Mouse (Mus musculus): ENCODE data around the gene Gm10271.

Gene Gm10271

DNA sequence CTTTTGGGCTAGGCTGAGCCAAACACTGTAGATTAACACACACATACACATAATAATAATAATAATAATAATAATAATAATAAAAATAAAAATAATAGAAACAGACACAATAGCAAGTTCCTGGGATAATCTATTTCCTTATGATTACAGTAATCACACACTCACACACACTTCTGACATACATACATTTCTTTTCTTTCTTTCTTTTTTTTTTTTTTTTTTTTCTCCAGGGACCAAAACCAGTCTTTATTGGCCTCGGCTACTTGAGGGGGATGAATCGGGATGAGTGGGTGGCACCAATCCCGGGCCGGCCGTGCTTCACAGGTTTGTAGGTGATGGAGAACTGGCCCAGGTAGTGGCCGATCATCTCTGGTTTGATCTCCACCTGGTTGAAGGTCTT lies at the start of gene Gm10271:
Gene Gm10271, minus strand, starts transcription at position 101 of the 400 bp plus-strand sequence.
- no peak for DNase-seq (ENCODE audit: low spot score)

DNA sequence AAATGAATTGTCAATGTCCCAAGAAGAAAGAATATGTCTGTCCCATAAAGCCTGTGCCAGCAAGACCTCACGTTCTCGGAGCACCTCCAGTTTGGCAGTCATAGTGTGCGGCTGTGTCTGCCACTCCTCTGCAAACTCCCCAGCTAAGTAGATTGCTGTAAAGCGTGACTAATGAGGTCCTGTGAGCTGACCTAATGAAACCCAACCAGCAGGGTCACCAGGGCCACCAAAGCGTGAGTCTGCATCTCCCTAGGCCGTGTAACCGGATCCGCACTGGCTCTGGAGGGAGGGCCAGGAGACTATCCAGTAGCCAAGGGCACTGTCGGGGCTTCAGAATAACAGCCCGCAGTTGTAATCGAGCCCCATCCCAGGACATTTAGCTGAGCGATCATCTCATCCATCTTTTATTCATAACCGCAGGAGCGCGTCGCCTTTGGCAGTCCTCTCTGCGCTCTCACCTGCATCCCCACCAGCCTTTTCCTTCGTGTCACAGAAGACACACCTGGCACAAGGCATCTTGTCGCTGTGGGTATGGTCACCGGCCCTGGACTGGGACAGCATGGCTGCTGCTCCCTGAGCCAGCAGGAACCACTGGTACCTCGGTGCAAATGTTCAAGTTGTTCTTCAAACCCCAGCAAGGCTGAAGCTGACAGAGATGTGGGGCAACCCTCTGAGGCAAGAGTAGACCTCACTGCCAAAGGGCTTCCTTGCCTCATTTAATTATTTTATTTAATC lies 48.8 kb upstream of the Gm10271 start:
- DNase-seq (ENCODE audit: low spot score), result peak; percentile 67

DNA sequence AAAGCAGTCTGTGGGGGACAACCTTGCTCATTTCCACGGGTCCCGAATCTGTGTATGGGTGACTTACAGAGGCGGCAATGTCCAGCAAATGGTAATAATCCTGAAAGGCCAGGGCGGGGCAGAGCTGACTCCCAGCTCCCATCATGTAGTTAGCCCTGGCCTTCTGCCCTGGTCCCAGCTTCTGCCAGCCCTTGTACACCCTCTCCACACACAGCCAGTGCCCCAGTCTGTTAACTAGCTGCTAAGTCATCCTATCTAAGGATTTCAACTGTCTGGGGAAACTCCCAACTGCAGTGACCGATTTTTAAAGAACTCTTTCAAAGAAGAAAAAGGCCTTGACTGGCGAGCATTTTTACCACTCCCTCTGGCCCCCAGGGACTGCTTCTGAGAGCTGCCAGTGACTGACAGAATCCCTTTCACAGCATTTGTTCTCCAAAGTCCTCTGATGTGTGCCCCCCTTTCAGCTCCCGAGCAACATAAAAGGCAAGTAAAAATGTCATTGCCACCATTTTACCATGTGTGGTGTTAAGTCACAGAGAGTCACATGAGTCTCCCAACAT lies 46.0 kb upstream of the Gm10271 start:
- no peak for DNase-seq (ENCODE audit: low spot score)

DNA sequence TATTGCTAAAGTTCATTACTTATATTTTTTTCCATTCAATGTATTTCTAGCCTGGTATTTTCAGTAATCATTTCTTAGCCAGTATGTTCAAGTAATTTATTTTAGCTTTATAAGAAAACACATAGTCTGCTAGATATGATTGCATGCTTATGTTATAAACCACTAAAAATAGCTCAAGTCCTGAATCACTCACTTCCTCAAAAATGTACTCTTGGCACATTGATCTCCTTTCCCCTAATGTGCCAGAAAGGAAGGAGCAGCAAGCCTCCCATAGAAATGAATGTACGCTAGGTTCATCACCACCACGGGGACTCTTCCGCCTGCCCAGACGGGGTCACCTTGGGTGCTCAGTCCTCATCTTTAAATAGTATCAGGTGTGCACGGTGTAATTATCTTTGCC lies 42.2 kb upstream of the Gm10271 start:
- DNase-seq (ENCODE audit: low spot score), result no peak

DNA sequence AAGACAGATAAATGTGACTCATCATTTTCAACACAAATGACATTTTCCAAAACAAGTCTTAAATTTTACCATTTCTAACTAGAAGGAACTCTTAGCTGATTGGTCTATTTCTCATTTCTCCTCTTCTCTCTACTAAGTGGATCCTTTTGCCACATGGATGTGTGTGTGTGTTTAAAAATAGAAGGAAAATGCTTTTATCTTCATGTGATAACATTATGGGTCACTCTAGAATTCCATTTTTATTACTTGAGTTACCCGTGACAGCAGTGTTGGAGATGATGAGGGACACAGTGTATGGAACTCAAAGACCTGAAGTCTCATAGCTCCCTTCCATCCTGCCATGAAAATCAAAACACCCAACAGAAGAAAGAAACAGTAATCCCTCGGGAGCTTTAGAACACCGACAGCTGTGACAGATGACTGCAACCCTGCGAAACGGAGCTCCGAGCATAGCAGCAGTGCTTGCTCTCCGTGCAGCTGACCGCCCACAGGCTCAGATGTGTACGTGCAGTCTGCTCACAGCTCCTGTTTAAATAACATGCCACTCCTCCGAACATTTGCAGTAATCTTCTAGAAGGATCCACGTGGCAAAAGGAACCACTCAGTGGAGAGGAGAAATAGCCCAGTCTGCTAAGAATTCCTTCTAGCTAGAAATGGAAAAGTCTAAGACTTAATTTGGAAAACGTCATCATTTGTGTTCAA lies 41.4 kb upstream of the Gm10271 start:
- peak; percentile 65 for DNase-seq (ENCODE audit: low spot score)

DNA sequence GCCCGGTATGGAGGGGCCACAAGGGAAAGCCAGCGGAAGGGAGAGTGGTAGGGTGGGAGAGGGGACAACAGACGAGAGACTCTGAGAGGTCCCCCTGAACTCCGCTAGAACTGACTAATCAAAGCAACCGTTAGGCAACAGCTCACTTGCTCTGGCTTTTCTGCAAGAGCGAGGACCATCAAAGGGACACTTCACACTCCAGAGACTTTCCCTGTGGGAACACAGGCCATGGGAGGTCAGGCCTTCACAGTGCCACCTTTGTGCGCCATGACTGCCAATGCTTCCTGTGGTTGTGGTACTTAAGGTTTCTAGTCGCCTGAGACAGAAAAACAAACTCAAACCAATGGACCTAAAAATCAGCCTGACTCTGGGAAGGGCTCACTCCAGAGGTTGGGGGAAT lies 38.6 kb upstream of the Gm10271 start:
- no peak for DNase-seq (ENCODE audit: low spot score)

DNA sequence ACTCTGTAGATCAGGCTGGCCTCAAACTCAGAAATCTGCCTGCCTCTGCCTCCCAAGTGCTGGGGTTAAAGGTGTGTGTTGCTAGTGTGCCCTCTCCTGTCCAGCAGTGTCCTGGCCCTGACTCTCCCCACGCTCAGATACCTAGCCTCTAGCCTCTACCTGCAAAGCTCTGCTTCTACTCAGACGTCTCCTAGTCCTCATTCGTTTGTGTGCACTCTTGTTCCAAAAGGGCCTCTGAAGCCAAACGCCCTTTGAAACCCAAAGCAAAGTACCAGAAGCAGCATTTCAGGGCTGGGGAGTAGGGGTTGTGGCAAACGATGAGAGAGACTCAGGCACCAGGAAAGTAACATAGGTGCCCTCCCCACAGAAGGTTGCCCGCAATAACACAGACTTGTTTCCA lies 37.3 kb upstream of the Gm10271 start:
- no peak for DNase-seq (ENCODE audit: low spot score)

DNA sequence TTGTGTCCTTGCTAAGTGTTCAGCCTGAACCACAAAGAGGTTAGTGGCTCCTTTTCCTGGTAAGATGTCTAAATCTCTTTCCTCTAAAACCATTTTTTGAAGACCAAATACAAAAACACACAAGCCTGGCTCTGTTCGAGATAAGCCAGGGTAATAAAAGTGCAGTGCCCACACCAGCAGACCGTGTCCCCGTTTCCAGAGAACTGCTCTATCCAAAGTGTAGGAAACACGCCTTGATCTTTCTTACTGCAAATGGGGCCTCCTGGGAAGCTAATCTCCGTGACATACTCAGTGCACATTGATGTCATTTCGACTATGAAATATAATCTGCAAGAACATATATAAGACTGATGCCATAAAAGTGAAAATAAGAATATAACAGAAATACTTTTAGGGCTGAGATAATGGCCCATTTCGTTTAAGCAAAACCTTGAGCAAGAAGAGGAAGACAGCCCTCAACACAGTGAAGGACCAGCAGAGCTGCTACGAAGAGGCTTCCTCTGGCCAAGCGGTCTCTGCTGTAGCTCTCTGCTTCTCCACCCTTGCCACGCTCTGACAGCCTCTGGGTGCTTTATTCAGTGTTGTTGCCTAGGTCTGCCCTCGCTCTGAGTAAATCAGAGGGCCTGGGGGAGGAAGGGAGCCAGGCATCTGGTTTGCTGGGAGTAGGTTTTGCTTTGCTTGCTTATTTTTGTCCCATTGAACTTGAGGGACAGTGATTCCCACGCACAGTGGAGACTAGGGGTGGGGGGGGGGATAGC lies 33.5 kb upstream of the Gm10271 start:
- no peak for DNase-seq (ENCODE audit: low spot score)

DNA sequence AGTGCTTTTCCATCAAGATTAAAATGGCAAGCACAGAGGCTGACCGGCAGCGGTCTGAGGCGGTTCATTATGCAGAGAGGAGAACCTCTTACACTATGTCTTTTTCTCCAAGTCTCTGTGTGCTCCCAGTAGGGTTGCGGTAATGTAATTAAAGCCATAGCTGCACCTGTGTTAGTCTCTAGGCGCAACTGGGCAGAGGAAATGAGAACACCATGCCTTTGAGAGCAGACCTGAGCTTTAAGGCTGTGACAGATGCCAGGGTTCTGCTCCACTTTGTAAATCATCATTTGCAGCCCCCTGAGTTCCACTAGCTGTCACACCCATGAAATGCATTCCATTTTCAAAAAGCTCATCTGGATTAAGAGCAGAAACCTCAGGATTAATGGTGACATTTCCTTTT lies 32.3 kb upstream of the Gm10271 start:
- DNase-seq (ENCODE audit: low spot score), result no peak

DNA sequence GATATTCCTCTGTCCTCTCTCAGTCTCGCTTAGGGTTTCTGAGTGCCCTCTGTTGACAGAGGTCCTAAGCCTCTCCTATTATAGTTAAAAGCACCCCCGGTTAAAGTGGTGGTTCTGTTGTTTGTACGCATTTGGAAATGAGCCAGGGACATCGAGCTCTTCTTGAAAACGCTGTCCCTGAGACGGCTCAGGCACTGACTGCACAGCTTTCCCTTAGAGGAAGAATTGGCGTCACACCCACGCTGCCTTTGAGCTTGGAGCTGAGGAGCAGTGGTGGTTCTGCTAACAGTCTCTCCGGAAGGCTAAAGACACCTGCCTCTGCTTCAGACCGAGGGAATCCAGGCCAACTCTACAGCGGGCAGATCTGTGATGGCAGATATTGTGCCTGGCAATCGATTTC lies 28.6 kb upstream of the Gm10271 start:
- no peak for DNase-seq (ENCODE audit: low spot score)

DNA sequence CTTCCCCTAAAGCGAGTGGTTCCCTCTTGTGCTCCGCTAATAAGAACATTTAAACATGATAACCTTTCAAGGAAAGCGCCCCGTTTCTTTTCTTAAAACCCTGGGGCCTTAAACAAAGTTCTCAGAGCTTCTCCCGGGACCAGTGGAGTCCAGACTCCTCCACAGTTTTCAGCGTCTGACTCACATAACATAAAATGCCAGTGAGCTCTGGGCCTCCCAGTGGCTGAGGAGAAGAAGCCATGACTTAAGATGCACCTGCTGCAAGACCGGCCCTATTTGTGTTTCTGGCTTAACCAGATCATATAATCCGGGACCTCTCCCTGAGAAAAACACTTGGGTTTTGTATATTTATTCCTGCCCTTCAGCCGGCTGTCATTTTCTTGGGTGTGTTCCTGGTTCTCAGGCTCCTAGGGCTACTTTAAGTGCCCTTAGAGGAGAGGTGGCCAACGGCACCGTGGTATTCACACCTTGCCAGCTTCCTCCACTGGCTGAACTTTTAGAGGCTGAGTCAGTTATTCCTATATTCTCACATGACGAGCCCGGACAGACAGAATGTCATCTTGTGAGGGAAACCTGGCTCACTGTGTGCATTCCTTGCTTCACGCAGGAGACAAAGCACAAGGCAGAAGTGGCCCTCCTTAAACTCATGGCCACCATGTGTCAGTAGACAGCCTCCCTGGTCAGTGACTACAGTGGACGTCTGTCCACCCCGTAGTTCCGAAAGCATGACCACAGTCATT lies 26.5 kb upstream of the Gm10271 start:
- DNase-seq (ENCODE audit: low spot score), result no peak

DNA sequence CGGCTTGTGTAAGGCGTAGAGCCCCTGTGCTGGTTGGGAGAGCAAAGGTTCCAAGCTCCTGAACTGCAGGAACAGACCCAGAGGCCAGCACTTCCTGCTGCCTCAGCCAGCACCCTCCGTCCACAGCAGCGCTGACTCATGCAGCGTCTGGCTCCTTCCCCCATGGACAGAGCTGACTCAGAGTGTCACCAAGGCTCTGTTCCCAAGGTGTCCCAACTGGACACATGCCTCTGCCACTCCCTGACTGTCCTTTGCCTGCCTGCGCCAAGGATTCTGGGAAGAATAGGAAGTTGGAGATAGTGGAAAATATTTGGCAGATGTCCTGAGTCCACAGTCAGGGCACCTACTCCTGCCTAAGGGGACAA lies 23.8 kb upstream of the Gm10271 start:
- no peak for DNase-seq (ENCODE audit: low spot score)

DNA sequence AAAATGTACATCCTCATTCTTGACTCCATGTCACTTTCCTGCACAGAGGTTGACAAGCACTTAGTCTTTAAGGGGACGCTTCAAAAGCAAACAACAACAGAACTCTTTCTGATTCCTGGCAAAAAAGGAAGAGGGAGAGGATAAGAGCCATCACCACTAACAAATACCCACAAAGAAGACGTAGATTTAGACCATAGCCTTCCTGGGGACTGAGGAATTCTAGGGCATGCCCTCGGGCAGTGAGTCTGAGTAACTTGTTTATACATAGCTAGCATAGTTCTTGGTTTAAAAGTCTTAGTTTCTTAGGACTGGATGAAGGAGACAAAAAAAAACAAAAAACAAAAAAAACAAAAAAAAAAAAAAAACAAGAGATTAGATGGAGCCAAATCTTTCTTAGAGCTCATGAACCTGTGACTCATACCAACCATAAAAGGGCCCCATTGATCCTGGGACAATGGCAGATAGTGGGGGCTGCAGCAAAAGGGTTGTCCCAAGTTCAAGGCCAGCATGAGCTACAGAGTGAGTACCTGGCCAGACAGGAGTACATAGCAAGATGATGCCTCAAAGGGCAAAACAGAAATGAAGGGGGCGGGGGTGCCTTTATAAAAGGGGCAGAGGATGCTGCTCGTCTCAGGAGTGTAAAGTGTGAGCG lies 23.3 kb upstream of the Gm10271 start:
- DNase-seq (ENCODE audit: low spot score), result no peak

DNA sequence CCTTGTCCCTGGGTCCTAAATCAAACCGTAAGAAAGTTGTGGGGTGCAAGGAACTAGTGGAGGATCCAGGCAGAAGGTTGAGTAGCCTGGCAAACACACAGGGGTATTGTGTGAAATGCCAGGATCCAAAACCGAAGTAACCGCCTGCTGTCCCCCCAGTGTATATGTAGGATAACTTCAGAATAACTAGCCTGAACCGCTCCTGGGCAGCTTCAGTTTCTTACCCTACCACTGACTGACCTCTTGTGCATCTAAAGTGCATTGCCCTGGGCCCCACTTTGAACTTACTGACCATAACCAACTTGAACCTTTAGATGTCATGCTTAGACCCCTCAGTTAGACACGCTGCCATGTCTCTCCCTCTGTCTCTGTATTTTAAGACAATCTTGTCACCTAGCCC lies 22.8 kb upstream of the Gm10271 start:
- no peak for DNase-seq (ENCODE audit: low spot score)

DNA sequence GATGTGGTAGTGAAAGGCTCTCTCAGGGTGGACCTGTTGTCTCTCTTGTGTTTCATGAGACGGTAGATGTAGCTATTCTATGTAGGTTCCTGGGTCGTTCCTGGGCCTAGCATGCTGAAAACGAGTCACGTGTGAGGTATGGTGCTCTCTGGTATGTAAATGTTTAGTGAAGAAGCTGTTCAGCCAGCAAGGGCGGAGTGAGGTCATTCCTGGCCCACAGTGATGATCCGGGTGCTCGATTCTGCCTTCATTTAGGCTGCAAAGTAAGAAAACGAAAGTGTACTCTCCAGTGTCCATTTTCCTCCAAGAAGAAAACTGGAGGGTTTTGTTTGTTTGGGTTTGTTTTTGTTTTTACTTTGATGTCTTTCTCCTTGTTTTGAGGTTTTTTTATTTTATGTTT lies 21.6 kb upstream of the Gm10271 start:
- no peak for DNase-seq (ENCODE audit: low spot score)

DNA sequence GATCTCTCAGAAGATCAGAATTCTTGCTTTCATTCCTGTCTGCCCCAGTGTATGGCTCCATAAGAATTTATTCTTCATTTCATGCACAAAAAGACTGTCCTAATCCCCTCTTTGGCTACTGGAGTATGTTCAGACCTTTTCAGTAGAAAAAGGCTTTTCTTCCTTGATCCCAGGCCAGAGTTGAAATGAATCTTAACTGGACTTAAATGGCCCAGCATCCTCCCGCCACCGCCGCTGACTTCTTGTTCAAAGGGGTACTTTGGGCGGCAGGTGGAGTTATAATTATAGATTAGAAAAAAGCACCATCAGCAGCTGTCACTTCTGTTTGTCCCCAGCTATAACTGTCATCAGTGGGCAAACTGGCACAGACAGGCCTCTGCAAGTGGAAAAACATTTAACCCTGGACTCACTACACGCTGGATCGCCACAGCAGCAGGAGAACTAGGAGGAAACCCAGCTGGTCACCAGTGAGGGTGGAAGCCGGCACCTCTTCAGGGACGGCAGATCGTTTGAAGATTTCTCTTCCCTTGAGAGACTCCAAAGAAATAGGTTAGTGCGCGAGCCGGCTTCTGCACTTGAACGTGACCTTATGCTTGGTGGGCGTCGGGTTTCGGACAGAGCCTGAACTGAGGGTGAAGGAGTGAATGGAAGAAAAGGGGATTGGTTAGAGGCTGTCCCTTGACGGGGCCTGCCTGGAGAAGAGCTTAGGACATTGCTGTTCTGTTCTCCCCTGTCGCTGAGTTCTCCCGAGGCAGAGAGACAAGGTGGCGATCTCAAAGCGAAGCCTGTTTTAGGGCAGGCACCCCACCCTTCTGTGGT lies 14.1 kb upstream of the Gm10271 start, which contains the start of gene Best3:
Gene Best3, plus strand, starts transcription at position 51 of the 819 bp plus-strand sequence.
- peak; percentile 37 for DNase-seq (ENCODE audit: low spot score)

DNA sequence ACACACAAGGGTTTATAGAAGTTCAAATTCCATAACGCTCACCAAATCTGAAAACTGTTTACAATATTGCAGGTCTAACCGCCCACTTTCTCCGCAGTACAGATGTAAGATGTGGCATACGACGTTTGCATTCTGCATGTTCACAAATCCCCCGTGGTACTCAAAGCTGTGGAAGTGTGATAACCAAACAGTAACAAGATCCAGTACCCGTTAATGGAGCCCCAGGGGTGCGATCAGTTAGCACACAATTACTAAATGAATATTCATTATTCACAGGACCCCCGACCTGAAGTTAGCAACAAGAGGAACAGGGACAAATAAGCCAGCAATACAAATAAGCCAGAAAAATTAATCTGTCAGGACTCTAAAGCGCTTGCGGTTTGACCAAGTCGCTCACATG lies 12.4 kb upstream of the Gm10271 start:
- DNase-seq (ENCODE audit: low spot score), result no peak

DNA sequence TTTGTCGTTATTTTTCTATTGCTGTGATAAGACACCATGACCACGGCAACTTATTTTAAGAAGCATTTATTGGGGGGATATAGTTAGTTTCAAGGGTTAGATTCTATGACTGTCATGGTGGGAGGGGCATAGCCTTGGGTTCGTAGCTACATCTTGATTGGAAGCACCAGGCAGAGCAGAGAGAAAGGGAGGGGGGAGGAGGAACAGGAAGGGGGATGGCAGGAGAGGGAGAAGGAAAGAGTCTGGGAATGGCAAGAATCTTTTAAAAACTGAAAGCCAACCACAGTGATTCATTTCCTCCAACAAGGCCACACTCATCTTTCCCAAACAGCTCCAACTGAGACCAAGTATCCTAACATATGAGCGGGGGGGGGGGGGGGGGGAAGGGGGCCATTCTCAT lies 10.1 kb upstream of the Gm10271 start:
- DNase-seq (ENCODE audit: low spot score), result no peak

DNA sequence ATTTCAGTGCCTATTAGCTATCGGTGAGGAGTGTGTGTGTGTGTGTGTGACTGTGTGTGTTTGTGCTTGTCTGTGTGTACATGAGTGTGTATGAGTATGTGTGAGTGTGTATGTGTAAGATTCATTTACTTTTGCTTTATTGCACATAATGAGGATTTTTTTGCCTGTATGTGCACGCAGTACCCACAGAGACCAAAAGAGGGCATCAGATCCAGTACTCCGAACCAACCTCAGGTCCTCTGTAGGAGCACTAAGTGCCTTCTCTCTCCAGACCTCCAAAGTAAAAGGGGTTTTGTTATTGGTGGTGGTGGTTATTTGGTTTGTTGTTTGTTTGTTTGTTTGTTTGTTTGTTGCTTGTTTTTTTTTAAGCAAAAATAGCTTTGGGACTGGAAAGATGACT lies 8.5 kb upstream of the Gm10271 start:
- peak; percentile 61 for DNase-seq (ENCODE audit: low spot score)

DNA sequence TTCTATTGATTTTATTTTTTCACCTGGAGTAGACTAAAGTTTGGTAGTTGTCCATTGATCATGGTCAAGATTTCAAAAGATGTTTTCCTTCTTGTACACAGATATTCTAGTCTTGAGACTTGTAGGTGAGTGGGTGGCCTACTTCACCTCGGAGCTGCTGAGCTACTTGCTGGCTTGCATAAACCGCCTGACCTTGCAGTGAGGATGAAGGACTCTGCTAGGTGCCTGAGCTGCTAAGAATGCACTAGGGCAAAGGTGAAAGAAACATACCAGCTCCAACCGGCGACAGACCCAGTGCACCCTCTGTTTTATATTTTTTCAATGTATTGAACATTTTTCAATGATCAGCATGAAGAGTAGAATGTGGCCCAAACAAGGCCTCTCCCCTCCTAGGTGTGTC lies 7.9 kb upstream of the Gm10271 start:
- no peak for DNase-seq (ENCODE audit: low spot score)

DNA sequence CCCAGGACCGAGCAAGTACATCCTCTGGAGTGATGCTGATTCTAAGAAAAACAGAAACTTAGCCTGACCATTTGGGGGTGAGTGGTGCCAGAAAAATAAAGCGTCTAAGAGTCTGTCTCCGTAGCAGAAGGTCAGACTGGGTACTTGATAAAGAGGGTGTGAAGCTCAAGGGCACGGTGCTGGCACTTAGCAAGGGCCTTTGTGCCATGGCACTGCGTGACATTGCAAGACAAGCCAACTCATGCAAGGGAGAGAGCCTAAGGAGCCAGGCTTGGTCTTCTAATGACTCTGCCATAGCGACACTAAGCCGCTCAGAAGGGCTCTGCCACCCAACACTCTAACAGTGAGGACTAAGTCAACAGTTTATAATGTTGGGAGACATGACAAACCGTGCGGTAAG lies 6.4 kb upstream of the Gm10271 start:
- DNase-seq (ENCODE audit: low spot score), result no peak
